Mouse (Mus musculus): ENCODE measurements around the gene Fabp7.

Gene Fabp7

DNA sequence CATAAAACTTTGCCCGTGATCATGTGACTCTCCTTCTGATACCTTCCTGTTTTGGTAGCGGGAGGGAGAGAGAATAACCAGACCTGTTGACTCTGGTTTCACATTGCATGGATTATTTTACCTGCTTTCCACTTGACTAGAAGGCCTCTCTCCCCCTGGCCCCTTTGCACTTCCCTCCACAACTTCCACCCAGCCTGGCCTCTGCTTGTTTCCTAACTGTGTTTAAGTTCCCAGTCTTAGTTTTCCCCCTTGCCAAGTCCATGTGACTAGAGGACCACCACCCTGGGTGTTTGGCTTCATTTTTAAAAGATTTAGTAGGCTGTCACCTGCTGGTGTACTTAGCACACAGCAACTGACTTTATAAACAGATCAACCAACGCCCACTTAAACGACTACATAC lies 11.4 kb downstream of the Fabp7 start:
- no peak for DNase-seq (ENCODE audit: extremely low read depth, insufficient read length, low spot score)

DNA sequence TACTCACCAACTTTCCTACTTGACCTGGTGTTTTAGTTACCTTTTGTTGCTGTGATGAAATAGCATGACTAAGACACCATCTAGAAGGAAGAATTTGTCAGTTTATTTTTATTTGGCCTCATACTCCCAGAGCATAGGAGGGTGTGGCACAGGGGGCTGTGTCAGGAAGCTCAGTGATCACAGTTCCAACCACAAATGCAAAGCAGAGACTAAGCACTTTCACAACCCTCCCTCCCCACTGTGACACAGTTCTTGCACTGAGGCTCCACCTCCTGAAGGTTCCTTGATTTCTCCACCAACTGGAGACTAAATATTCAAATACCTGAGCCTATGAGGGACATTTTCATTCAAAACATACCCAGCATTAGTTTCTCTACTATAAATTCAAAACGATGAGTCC lies 14.8 kb downstream of the Fabp7 start:
- DNase-seq (ENCODE audit: extremely low read depth, insufficient read length, low spot score) = no peak

DNA sequence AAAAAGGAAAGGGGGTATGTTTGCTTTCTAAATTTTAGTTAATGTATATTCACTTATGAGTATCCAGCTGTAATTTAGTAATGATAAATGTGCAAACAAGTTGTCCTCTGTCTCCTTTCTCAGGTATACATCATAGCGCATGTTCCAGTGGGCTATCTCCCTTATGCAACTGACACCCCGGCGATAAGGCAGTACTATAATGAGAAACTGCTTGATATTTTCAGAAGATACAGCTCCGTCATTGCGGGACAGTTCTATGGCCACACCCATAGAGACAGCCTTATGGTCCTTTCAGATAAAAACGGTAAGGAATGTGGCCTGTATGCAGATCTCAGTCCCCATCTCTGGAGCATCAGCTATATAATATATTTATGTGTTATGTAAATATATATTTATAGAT lies 23.1 kb downstream of the Fabp7 start:
- DNase-seq (ENCODE audit: extremely low read depth, insufficient read length, low spot score) = no peak

DNA sequence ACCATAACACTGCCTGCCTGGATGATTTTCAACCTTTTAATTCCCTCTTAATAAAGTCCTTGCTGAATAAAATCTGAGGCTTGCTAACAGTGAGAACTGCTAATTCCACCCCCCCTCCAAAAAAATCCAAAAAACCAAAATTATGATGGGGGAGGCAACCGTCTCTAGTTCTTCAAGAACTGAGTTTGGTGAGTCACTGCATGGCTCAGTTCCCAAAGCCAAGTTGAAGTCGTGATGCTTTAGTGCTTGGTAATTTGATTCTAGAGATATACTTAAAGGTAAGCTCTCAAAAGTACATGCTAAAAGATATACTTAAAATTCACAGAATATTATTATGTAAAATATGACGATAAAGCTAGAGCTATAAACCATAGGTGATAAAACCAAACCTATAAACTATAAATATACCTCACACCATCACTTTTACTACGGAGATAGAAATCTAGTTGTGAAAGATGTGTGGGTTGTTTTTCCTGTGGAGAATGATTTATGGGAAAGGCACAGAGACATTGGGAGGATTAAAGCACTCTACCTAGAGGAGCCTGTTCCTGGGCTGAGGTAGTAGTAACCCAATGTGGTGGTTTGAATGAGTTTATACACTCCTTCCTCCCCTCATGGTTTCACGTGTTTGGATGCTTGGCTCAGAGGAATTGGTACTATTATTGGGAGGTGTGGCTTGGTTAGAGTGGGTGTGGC lies 27.6 kb downstream of the Fabp7 start:
- DNase-seq (ENCODE audit: extremely low read depth, insufficient read length, low spot score) = no peak

DNA sequence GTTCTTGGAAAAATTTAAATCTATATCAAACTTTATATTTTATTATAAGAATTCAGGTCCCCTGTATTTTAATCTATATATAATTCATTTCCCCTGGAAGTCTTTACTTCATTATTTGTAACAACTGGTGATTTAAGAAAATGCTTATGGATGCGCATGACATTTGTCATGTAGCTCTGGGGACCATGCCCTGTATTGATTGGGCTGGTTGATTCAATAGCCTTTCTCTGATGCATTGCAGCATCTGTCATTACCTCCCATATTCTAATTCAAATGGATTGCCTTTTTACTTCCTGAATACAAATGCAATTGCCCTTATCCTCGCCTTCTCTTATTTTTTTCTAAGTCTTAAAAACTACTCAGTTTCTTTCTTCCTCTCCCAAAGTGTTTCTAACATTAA lies 29.6 kb downstream of the Fabp7 start:
- DNase-seq (ENCODE audit: extremely low read depth, insufficient read length, low spot score) = no peak

DNA sequence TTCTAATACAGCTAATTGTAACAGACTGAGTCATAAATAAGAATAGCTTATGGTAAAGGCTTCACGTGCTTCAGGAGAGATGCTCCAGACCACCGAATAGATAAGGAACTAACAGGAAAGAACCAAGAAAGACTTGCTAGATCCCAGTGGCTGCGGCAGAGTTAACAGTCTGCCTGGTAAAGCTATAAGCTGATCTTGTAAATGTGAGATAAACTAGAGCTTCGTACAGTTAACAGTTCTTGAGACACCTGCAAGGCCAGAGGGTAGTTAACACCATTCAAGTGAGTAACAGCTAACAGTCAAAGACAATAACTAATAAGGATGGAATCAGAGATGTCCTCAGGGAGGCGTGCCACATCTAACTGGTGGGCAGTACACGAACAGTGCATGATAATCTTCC lies 31.2 kb downstream of the Fabp7 start:
- DNase-seq (ENCODE audit: extremely low read depth, insufficient read length, low spot score) = no peak

DNA sequence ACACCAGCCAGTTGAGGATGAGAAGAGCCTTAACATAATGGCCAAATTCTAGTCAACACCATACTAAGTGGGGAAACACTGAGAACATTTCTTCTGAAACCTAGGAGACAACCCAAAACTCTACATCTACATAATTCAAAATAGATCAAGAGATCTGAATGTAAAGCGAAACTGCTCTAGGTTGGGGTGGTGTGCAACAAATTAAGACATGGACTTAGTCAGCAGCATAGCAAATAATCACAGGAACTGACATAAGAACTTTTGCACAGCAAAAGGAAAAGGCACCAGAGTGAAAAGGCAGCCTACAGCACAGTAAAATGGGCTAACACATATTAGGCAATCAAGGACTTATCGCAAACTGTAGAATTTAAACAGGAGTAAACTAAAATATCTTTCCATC lies 34.5 kb downstream of the Fabp7 start:
- no peak for DNase-seq (ENCODE audit: extremely low read depth, insufficient read length, low spot score)

DNA sequence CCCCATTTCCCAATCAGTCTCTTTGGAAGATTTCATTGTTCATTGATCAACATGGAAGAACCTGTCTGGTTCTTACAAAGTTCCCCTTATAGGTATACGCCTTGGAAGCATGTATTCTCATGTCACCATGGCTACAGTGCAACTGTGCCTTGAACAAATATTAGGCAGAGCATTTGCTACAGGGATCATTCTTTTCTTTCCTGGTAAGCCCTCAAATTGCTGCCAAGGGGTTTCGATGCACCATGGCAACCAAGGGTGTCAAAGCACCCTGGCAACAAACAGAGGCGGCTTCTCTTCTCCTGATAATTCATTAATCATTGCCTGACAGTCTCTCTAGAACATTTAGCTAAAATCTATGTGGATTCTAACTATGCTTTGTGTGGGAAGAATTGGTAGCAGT lies 37.8 kb downstream of the Fabp7 start:
- no peak for DNase-seq (ENCODE audit: extremely low read depth, insufficient read length, low spot score)

DNA sequence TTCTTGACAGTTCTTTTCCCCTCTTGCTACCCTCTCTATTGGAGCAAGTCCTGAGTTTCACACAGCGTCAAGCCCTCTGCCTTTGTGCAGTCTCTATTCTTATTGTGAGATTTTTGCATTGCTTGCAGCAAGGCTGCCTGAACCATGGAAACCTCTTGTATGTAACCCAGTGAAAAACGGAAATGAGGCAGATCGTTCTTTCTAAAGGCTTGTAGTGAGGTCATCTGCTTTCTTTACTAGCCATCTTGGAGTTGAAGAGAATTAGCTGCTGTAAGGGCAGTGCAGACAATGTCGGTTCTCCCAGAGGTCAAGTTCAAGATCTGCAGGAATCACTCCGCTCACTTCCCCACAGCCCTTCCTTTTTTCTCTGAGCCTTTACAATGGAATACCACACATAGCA lies 44.0 kb downstream of the Fabp7 start:
- DNase-seq (ENCODE audit: extremely low read depth, insufficient read length, low spot score) = no peak

DNA sequence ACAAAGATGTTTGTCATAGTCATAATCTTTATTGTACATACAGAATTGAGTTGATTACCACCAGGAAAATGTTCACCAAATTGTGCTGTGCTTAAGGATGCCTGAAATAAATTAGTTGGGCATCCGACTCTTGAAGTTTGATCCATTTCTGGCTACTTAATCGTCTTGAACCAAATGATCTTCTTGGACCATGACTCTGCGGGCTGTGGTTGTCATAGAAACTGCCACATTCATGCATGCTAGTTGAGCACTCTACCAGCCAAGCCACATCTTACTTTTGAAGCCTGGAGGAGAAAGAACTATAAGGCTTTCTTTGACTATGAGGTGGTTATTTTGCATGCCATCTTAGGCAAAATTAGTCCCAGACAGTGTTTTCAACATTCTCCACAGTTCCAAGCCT lies 44.9 kb downstream of the Fabp7 start:
- no peak for DNase-seq (ENCODE audit: extremely low read depth, insufficient read length, low spot score)

DNA sequence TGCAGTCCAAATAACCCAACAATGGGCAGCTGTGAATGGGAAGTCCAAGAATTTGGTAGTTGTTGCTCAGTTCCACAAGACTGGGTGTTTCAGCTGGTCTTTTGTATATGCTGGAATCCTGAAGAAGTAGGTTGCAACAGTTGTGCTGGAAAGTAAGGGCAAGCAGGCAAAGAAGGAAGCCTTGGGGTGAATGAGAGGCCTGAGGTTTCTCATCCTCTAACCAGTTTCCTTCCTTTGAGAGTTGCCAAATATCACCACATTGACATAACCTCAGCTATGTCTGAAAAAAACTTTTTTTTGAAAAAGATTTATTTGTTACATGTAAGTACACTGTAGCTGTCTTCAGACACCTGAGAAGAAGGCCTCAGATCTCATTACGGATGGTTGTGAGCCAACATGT lies 50.4 kb downstream of the Fabp7 start:
- no peak for DNase-seq (ENCODE audit: extremely low read depth, insufficient read length, low spot score)

DNA sequence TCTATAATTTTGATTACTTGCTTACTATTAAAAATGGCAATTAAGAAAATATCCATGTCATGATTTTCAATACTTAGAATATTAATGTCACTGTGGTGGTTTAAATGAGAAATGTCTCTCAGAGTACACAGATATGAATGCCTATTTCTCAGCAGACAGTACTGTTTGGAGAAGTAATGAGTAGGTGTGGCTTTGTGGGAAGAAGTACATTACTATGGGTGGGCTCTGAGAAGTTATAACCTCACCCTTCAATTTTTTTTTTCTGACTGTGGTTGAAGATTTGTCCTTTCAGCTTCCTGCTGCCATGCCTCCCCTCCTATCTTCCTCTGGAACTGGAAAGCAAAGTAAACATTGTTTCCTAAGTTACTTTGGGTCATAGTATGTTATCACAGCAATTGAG lies 51.3 kb downstream of the Fabp7 start:
- DNase-seq (ENCODE audit: extremely low read depth, insufficient read length, low spot score) = no peak

All from 3134 (cell line).